Mouse (Mus musculus): ENCODE results near the gene Cdh23. TPM values are rescaled to one million over a fixed set of nuclear protein-coding genes. Genes with fewer than 3 reads are reported as not detected.

Cdh23 gene
- polyA plus RNA-seq, 1 experiment from 2014 or later: 2.0 TPM

GRCm38 (mm10) chr10:60443078-60443477 lies 253.2 kb downstream of the Cdh23 start:
- no peak for ATAC-seq
- Histone ChIP-seq H3K9ac (ENCODE audit: low read length) (no peak overlapping the region), H3K9me3 (replicated peaks; ENCODE audit: control insufficient read depth, low read length) (no peaks in the 10 kb centered on the region), H3K27me3 (replicated peaks; ENCODE audit: control insufficient read depth, insufficient read depth, low read length) (no peaks in the 10 kb centered on the region), H3K4me3 (ENCODE audit: low read depth, low read length) (no peak overlapping the region), H3K4me2 (ENCODE audit: low read length) (no peak overlapping the region), H3K27ac (ENCODE audit: low read depth, low read length) (no peak overlapping the region), H3K36me3 (ENCODE audit: control insufficient read depth, insufficient read depth, low read length) (no peaks in the 10 kb centered on the region), H3K4me1 (ENCODE audit: control insufficient read depth, insufficient read depth, low read length) (no peaks in the 10 kb centered on the region)
- 2% methylated on average over 2 of the region's 2 CpGs for WGBS
- DNase-seq (ENCODE audit: low spot score): no peak

GRCm38 (mm10) chr10:60442321-60442720 lies 254.0 kb downstream of the Cdh23 start:
- ATAC-seq (no peak), DNase-seq (ENCODE audit: low spot score) (no peak)
- H3K9ac ChIP-seq (ENCODE audit: low read length): no peak overlapping the region
- H3K4me2 ChIP-seq (ENCODE audit: low read length): no peak overlapping the region
- no peaks in the 10 kb centered on the region for H3K4me1 ChIP-seq (ENCODE audit: control insufficient read depth, insufficient read depth, low read length)
- 90% methylated on average over 4 of the region's 4 CpGs for WGBS
- no peak overlapping the region for H3K27ac ChIP-seq (ENCODE audit: low read depth, low read length)
- no peak overlapping the region for H3K4me3 ChIP-seq (ENCODE audit: low read depth, low read length)
- H3K36me3 ChIP-seq (ENCODE audit: control insufficient read depth, insufficient read depth, low read length): no peaks in the 10 kb centered on the region
- H3K9me3 ChIP-seq (replicated peaks; ENCODE audit: control insufficient read depth, low read length): no peaks in the 10 kb centered on the region
- H3K27me3 ChIP-seq (replicated peaks; ENCODE audit: control insufficient read depth, insufficient read depth, low read length): no peaks in the 10 kb centered on the region

GRCm38 (mm10) chr10:60432679-60433078 lies 263.6 kb downstream of the Cdh23 start:
- H3K9me3 ChIP-seq (replicated peaks; ENCODE audit: control insufficient read depth, low read length): no peaks in the 10 kb centered on the region
- no peak overlapping the region for H3K27ac ChIP-seq (ENCODE audit: low read depth, low read length)
- no peak overlapping the region for H3K9ac ChIP-seq (ENCODE audit: low read length)
- H3K36me3 ChIP-seq (ENCODE audit: control insufficient read depth, insufficient read depth, low read length): no peaks in the 10 kb centered on the region
- no peak overlapping the region for H3K4me2 ChIP-seq (ENCODE audit: low read length)
- H3K27me3 ChIP-seq (replicated peaks; ENCODE audit: control insufficient read depth, insufficient read depth, low read length): no peaks in the 10 kb centered on the region
- WGBS: 27% methylated on average over 4 of the region's 4 CpGs
- peaks cover 9% of the 10 kb centered on the region; the same call in 1 of the 2 replicates for H3K4me1 ChIP-seq (ENCODE audit: control insufficient read depth, insufficient read depth, low read length)
- no peak overlapping the region for H3K4me3 ChIP-seq (ENCODE audit: low read depth, low read length)
- no peak for ATAC-seq
- no peak for DNase-seq (ENCODE audit: low spot score)

- WGBS: 11% methylated on average over 6 of the region's 6 CpGs
- no peak overlapping the region for H3K9ac ChIP-seq (ENCODE audit: low read length)
- DNase-seq (ENCODE audit: low spot score) (no peak), ATAC-seq (no peak)
- H3K4me1 ChIP-seq (ENCODE audit: control insufficient read depth, insufficient read depth, low read length): peaks cover 9% of the 10 kb centered on the region; the same call in 1 of the 2 replicates
- H3K4me3 ChIP-seq (ENCODE audit: low read depth, low read length): no peak overlapping the region
- H3K9me3 ChIP-seq (replicated peaks; ENCODE audit: control insufficient read depth, low read length): no peaks in the 10 kb centered on the region
- H3K4me2 ChIP-seq (ENCODE audit: low read length): no peak overlapping the region
- no peak overlapping the region for H3K27ac ChIP-seq (ENCODE audit: low read depth, low read length)
- H3K27me3 ChIP-seq (replicated peaks; ENCODE audit: control insufficient read depth, insufficient read depth, low read length): no peaks in the 10 kb centered on the region
- H3K36me3 ChIP-seq (ENCODE audit: control insufficient read depth, insufficient read depth, low read length): no peaks in the 10 kb centered on the region
Measured at GRCm38 (mm10) chr10:60430591-60430990, 265.7 kb downstream of the Cdh23 start.

- H3K27me3 ChIP-seq (replicated peaks; ENCODE audit: control insufficient read depth, insufficient read depth, low read length): no peaks in the 10 kb centered on the region
- H3K4me3 ChIP-seq (ENCODE audit: low read depth, low read length): no peak overlapping the region
- H3K27ac ChIP-seq (ENCODE audit: low read depth, low read length): no peak overlapping the region
- WGBS: 24% methylated on average over 10 of the region's 10 CpGs
- no peaks in the 10 kb centered on the region for H3K9me3 ChIP-seq (replicated peaks; ENCODE audit: control insufficient read depth, low read length)
- no peak overlapping the region for H3K9ac ChIP-seq (ENCODE audit: low read length)
- ATAC-seq (no peak), DNase-seq (ENCODE audit: low spot score) (peak; percentile 45)
- no peak overlapping the region for H3K4me2 ChIP-seq (ENCODE audit: low read length)
- peaks cover 9% of the 10 kb centered on the region; the same call in 1 of the 2 replicates for H3K4me1 ChIP-seq (ENCODE audit: control insufficient read depth, insufficient read depth, low read length)
- H3K36me3 ChIP-seq (ENCODE audit: control insufficient read depth, insufficient read depth, low read length): no peaks in the 10 kb centered on the region
Measured at GRCm38 (mm10) chr10:60430001-60430400, 266.3 kb downstream of the Cdh23 start.

GRCm38 (mm10) chr10:60422756-60423155 lies 273.5 kb downstream of the Cdh23 start:
- Histone ChIP-seq H3K27me3 (replicated peaks; ENCODE audit: control insufficient read depth, insufficient read depth, low read length) (no peaks in the 10 kb centered on the region), H3K36me3 (ENCODE audit: control insufficient read depth, insufficient read depth, low read length) (no peaks in the 10 kb centered on the region), H3K27ac (ENCODE audit: low read depth, low read length) (no peak overlapping the region), H3K9ac (ENCODE audit: low read length) (no peak overlapping the region), H3K4me1 (ENCODE audit: control insufficient read depth, insufficient read depth, low read length) (no peaks in the 10 kb centered on the region), H3K4me2 (ENCODE audit: low read length) (no peak overlapping the region), H3K9me3 (replicated peaks; ENCODE audit: control insufficient read depth, low read length) (no peaks in the 10 kb centered on the region), H3K4me3 (ENCODE audit: low read depth, low read length) (no peak overlapping the region)
- DNase-seq (ENCODE audit: low spot score) (no peak), ATAC-seq (no peak)
- 69% methylated on average over 7 of the region's 7 CpGs for WGBS

- WGBS: 15% methylated on average over 4 of the region's 4 CpGs
- Histone ChIP-seq H3K4me2 (ENCODE audit: low read length) (no peak overlapping the region), H3K27ac (ENCODE audit: low read depth, low read length) (no peak overlapping the region), H3K4me3 (ENCODE audit: low read depth, low read length) (no peak overlapping the region), H3K36me3 (ENCODE audit: control insufficient read depth, insufficient read depth, low read length) (no peaks in the 10 kb centered on the region), H3K9ac (ENCODE audit: low read length) (no peak overlapping the region), H3K9me3 (replicated peaks; ENCODE audit: control insufficient read depth, low read length) (no peaks in the 10 kb centered on the region), H3K4me1 (ENCODE audit: control insufficient read depth, insufficient read depth, low read length) (no peaks in the 10 kb centered on the region), H3K27me3 (replicated peaks; ENCODE audit: control insufficient read depth, insufficient read depth, low read length) (no peaks in the 10 kb centered on the region)
- ATAC-seq (no peak), DNase-seq (ENCODE audit: low spot score) (no peak)
Measured at GRCm38 (mm10) chr10:60419624-60420023, 276.7 kb downstream of the Cdh23 start.

- Histone ChIP-seq H3K36me3 (ENCODE audit: control insufficient read depth, insufficient read depth, low read length) (no peaks in the 10 kb centered on the region), H3K27ac (ENCODE audit: low read depth, low read length) (no peak overlapping the region), H3K4me3 (ENCODE audit: low read depth, low read length) (no peak overlapping the region), H3K4me1 (ENCODE audit: control insufficient read depth, insufficient read depth, low read length) (no peaks in the 10 kb centered on the region), H3K9ac (ENCODE audit: low read length) (no peak overlapping the region), H3K27me3 (replicated peaks; ENCODE audit: control insufficient read depth, insufficient read depth, low read length) (no peaks in the 10 kb centered on the region), H3K9me3 (replicated peaks; ENCODE audit: control insufficient read depth, low read length) (no peaks in the 10 kb centered on the region), H3K4me2 (ENCODE audit: low read length) (no peak overlapping the region)
- 19% methylated on average over 3 of the region's 3 CpGs for WGBS
- peak; percentile 40 for ATAC-seq
- peak; percentile 86 for DNase-seq (ENCODE audit: low spot score)
Measured at GRCm38 (mm10) chr10:60418137-60418536, 278.2 kb downstream of the Cdh23 start.

GRCm38 (mm10) chr10:60417041-60417440 lies 279.2 kb downstream of the Cdh23 start:
- no peak overlapping the region for H3K4me2 ChIP-seq (ENCODE audit: low read length)
- DNase-seq (ENCODE audit: low spot score) (no peak), ATAC-seq (no peak)
- H3K9me3 ChIP-seq (replicated peaks; ENCODE audit: control insufficient read depth, low read length): no peaks in the 10 kb centered on the region
- WGBS: 92% methylated on average over 2 of the region's 2 CpGs
- no peak overlapping the region for H3K9ac ChIP-seq (ENCODE audit: low read length)
- H3K27ac ChIP-seq (ENCODE audit: low read depth, low read length): no peak overlapping the region
- H3K36me3 ChIP-seq (ENCODE audit: control insufficient read depth, insufficient read depth, low read length): no peaks in the 10 kb centered on the region
- H3K4me3 ChIP-seq (ENCODE audit: low read depth, low read length): no peak overlapping the region
- H3K27me3 ChIP-seq (replicated peaks; ENCODE audit: control insufficient read depth, insufficient read depth, low read length): no peaks in the 10 kb centered on the region
- H3K4me1 ChIP-seq (ENCODE audit: control insufficient read depth, insufficient read depth, low read length): no peaks in the 10 kb centered on the region
